Mouse (Mus musculus): Measurements from ENCODE around the gene Btbd16.

- TF ChIP-seq TAL1 (IDR thresholded peaks at IDR 0.05; ENCODE audit: low read length) = no peak
- TF ChIP-seq GATA1 (IDR thresholded peaks at IDR 0.05; ENCODE audit: low read length) = no peak
These were observed 15.1 kb downstream of the Btbd16 start for GRCm38 (mm10) chr7:130788950-130789349.
